Mouse (Mus musculus) spleen, adult 2 months (tissue): ENCODE data around the gene Cpne7. TPM values are rescaled to one million over a fixed set of nuclear protein-coding genes. Genes with fewer than 3 reads are reported as not detected.

Source experiments
- DNase-seq, 2 experiments: peaks; one replicate each; pipeline versions ENCODE4 v3.0.0 to v3.0.0-alpha.2; 2012 to 2021; ENCODE audit warnings: low spot score in 2 of 2, low read depth in 1 of 2
- H3K27ac ChIP-seq: fragments of 200-500 bp; 2 replicates; pipeline ENCODE4 v1.5.1; 2012; ENCODE audit warnings: low read length, inconsistent platforms; ENCODE audit not compliant: insufficient read depth
- H3K27me3 ChIP-seq: fragments of 200-500 bp; 2 replicates; pipeline ENCODE4 v1.6.1; 2012; ENCODE audit warnings: mild to moderate bottlenecking, moderate library complexity, low read length, inconsistent platforms; ENCODE audit not compliant: control insufficient read depth, insufficient read depth
- H3K36me3 ChIP-seq: fragments of 200-500 bp; 2 replicates; pipeline ENCODE4 v1.6.1; 2012; ENCODE audit warnings: mild to moderate bottlenecking, low read length, inconsistent platforms; ENCODE audit not compliant: control insufficient read depth, insufficient read depth
- H3K4me1 ChIP-seq: fragments of 200-500 bp; 2 replicates; pipeline ENCODE4 v1.6.1; 2011; ENCODE audit warnings: inconsistent platforms; ENCODE audit not compliant: control insufficient read depth, insufficient read depth, insufficient read length
- H3K4me3 ChIP-seq: fragments of 200-500 bp; 2 replicates; pipeline ENCODE4 v1.5.1; 2011; ENCODE audit warnings: mild to moderate bottlenecking, inconsistent platforms; ENCODE audit not compliant: insufficient read depth, insufficient read length; ENCODE audit errors: extremely low read depth
- CTCF ChIP-seq: fragments of 200-500 bp; IDR thresholded peaks from 2 replicates; pipeline ENCODE4 v1.5.1; 2011; ENCODE audit warnings: mild to moderate bottlenecking, inconsistent platforms; ENCODE audit not compliant: insufficient read depth, insufficient read length, insufficient replicate concordance; ENCODE audit errors: extremely low read depth
- POLR2A ChIP-seq: fragments of 200-500 bp; IDR thresholded peaks from 2 replicates; pipeline ENCODE4 v1.6.1; 2011; ENCODE audit warnings: low read depth, low read length, inconsistent platforms
- WGBS: fragments of 180-500 bp; shearing (Covaris S2); methylation state at CpG from one replicate; pipeline ENCODE4 v1.1.7; 2018; 5-methylcytosine and 5-hydroxymethylcytosine counted together
- polyA plus RNA-seq: library from polyadenylated mRNA; depleted of rRNA; stranded (reverse); fragments of >200 nt; gene quantifications from 2 replicates; pipeline ENCODE4 v1.2.3, GENCODE M21; 2012

Cpne7 gene
- polyA plus RNA-seq, 1 experiment: 2.9 TPM

DNA sequence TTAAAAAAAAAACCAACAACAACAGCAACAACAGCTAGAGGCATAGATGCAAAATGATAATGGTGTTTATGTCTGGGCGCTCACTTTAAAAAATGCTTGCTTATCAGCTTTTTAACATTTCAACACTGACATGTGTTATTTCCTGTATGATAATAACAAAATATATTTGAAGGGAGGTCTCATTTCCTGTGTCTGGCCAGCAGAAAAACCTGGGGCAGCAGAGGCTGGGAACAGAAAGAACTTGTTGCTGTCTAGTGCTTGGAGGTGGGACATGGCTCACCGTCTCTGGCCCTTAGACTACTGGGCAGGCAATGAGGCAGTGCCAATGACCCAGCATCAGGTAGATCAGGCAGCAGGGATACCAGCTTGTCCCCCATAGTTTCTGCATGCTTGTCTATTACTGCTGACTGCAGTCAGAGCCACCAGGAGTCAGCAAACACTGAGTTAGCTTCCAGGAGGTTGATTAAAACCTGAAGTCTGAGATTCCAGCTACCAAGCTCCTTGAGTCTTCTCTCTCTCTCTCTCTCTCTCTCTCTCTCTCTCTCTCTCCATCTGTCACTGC lies 3.2 kb upstream of the Cpne7 start:
- DNase-seq: no peak
- peaks cover 10% of the 10 kb centered on the region for H3K4me1 ChIP-seq
- no peak for TF ChIP-seq POLR2A
- TF ChIP-seq CTCF: no peak
- no peak overlapping the region for H3K27ac ChIP-seq
- no peak overlapping the region for H3K4me3 ChIP-seq
- WGBS: 39% methylated on average over 2 of the region's 2 CpGs
- H3K36me3 ChIP-seq: no peaks in the 10 kb centered on the region
- H3K27me3 ChIP-seq: peaks cover 22% of the 10 kb centered on the region

DNA sequence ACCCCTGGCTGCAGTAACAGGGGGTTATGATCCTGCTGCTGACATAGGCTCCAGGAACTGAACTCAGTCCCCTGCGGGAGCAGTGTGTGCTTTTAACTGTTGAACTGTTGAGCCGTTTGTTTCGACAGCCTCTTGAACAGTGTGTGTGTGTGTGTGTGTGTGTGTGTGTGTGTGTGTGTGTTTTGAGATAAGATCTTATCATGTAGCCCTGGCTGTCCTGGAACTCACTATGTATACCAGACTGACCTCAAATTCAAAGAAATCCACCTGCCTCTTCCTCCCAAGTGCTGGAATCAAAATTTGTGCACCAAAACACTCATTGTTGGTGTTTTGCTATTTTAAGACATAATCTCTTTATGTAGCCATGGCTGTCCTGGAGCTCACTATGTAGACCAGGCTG lies 2.5 kb upstream of the Cpne7 start:
- no peak overlapping the region for H3K27ac ChIP-seq
- peaks cover 22% of the 10 kb centered on the region for H3K27me3 ChIP-seq
- 12% methylated on average over 3 of the region's 3 CpGs for WGBS
- TF ChIP-seq CTCF (no peak), POLR2A (no peak)
- H3K4me3 ChIP-seq: no peak overlapping the region
- DNase-seq: no peak
- no peaks in the 10 kb centered on the region for H3K36me3 ChIP-seq
- peaks cover 10% of the 10 kb centered on the region for H3K4me1 ChIP-seq

DNA sequence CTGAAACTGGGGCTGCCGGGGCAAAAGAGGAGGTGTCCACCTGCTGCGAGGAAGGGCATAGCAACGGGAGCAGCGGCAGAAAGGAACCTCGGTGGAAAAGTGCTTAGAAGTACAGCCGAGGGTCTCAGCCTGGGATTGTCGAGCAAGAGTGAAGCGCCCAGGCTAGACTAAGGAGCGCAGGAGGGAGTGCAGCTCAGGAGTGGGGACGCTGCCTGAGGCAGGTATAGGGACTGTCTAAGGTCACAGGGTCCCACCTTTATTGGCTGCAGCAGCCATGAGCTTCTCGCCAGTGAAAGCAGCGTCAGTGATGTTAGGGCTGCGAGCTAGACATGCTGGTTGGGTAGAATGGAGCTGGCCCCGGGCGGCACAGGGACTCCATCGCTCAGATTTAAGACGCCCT lies 570 bp downstream of the Cpne7 start:
- H3K27me3 ChIP-seq: peaks cover 22% of the 10 kb centered on the region
- WGBS: 7% methylated on average over 17 of the region's 17 CpGs

GRCm38 (mm10) chr8:123122059-123122458 lies 4.9 kb downstream of the Cpne7 start:
- H3K36me3 ChIP-seq: no peaks in the 10 kb centered on the region
- DNase-seq: no peak
- peaks cover 10% of the 10 kb centered on the region for H3K4me1 ChIP-seq
- WGBS: 69% methylated on average over 9 of the region's 9 CpGs
- no peak overlapping the region for H3K4me3 ChIP-seq
- TF ChIP-seq POLR2A: no peak
- no peak for TF ChIP-seq CTCF
- H3K27ac ChIP-seq: no peak overlapping the region
- peaks cover 14% of the 10 kb centered on the region for H3K27me3 ChIP-seq

More for the DNA sequence above, 570 bp downstream of the Cpne7 start:
- peaks cover 10% of the 10 kb centered on the region for H3K4me1 ChIP-seq
- TF ChIP-seq CTCF: no peak
- no peak for TF ChIP-seq POLR2A
- H3K4me3 ChIP-seq: peak overlapping the region; percentile 42; the same call in 1 of the 2 replicates
- DNase-seq: no peak
- no peak overlapping the region for H3K27ac ChIP-seq
- H3K36me3 ChIP-seq: no peaks in the 10 kb centered on the region

DNA sequence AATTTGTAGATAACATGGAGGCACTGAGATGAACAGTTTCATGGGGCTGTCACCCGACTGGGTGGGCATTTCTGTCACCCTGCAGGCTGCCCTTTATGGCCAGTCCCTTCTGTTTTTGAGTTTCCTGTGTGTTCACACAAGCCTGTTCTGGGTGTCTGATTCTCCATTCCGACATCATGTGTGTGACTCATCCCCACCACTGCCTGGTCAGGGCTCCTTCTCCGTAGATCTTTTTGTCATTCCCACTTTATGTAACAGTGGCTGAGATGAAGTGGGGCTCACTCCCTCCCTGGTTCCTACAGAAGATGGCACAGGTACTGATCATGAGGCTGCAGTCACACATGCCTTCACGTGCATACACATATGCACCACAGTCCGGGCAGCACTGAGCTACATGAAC lies 5.5 kb downstream of the Cpne7 start:
- Histone ChIP-seq H3K4me3 (no peak overlapping the region), H3K4me1 (peaks cover 4% of the 10 kb centered on the region; the same call in 1 of the 2 replicates), H3K27me3 (peaks cover 8% of the 10 kb centered on the region), H3K27ac (no peak overlapping the region), H3K36me3 (no peaks in the 10 kb centered on the region)
- WGBS: 83% methylated on average over 5 of the region's 5 CpGs
- no peak for TF ChIP-seq POLR2A
- TF ChIP-seq CTCF: no peak
- no peak for DNase-seq

DNA sequence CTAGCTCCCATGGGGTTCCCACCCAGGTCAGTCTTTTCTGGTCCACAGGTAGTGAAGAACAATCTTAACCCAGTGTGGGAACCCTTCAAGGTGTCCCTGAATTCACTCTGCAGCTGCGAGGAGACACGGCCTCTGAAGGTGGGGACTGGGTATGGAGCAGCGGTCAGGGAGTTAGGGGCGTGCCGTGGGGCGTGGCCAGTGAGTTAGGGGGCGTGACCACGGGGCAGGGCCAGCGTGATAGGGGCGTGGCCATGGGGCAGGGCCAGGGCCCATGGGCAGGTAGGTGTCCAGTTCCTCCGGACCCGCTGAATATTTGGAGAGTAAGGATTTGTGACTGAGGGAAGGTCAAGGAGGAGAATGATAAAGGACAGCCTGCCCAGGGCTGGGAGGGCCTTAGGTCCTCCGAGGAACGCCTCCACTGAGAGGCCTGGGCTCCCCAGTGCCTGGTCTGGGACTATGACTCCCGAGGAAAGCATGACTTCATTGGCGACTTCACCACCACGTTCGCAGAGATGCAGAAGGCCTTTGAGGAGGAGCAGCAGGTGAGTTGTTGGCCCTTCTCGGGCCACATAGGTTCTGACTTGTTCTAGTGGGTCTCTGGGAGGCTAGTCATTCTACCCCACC lies 9.1 kb downstream of the Cpne7 start:
- H3K4me3 ChIP-seq: no peak overlapping the region
- TF ChIP-seq CTCF (no peak), POLR2A (no peak)
- no peaks in the 10 kb centered on the region for H3K27me3 ChIP-seq
- 23% methylated on average over 19 of the region's 19 CpGs for WGBS
- no peak for DNase-seq
- H3K27ac ChIP-seq: no peak overlapping the region
- no peaks in the 10 kb centered on the region for H3K4me1 ChIP-seq
- no peaks in the 10 kb centered on the region for H3K36me3 ChIP-seq

GRCm38 (mm10) chr8:123131041-123131440 lies 13.9 kb downstream of the Cpne7 start:
- H3K27me3 ChIP-seq: no peaks in the 10 kb centered on the region
- no peaks in the 10 kb centered on the region for H3K4me1 ChIP-seq
- 48% methylated on average over 9 of the region's 9 CpGs for WGBS
- no peaks in the 10 kb centered on the region for H3K36me3 ChIP-seq
- DNase-seq: no peak
- no peak overlapping the region for H3K4me3 ChIP-seq
- no peak for TF ChIP-seq POLR2A
- no peak for TF ChIP-seq CTCF
- no peak overlapping the region for H3K27ac ChIP-seq
